Mouse (Mus musculus) CH12.LX (cell line): ENCODE data around the gene Mcl1.

Experiments
- HCFC1 ChIP-seq: IDR thresholded peaks from 2 replicates; pipeline ENCODE4 v1.6.1; 2012; ENCODE audit warnings: low read depth, mild to moderate bottlenecking, inconsistent platforms, low read length, improper control_type of control experiment
- POLR2A ChIP-seq: IDR thresholded peaks from 2 replicates; pipeline ENCODE4 v1.6.1; 2011; ENCODE audit warnings: low read depth, mild to moderate bottlenecking, improper control_type of control experiment, low read length

DNA sequence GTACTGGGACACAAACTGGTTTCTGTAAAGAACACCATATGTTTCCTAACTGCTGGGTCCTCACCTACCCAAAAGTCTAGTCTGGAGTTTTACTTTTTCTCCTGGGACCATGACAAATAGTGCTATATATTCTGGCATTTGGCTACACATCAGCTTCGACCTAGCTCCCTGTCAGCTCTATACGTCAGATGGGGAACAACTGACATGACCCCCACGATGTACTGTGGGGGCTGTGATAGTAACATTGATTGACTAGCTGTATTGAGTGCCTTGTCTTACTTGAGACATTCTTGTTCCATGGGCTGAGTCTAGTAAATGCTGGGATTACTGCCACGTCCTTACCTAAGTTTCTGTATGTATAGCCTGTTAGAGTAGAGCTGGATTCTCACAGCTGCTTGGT lies 8.9 kb downstream of the Mcl1 start:
- TF ChIP-seq POLR2A (no peak), HCFC1 (no peak)
